Mouse (Mus musculus): ENCODE measurements around the gene Fancc. TPM values are rescaled to one million over a fixed set of nuclear protein-coding genes. Genes with fewer than 3 reads are reported as not detected.

Gene Fancc
- polyA plus RNA-seq, 1 experiment: 0.19 TPM

- no peak for TF ChIP-seq GATA1 (IDR thresholded peaks at IDR 0.05; ENCODE audit: borderline replicate concordance, low read length)
- no peak for TF ChIP-seq FLI1 (IDR thresholded peaks at IDR 0.05; ENCODE audit: low read length)
- H3K9me3 ChIP-seq: no peaks in the 10 kb centered on the region
- H3K4me1 ChIP-seq: peaks cover 31% of the 10 kb centered on the region
- H3K4me3 ChIP-seq (replicated peaks): no peak overlapping the region
- no peaks in the 10 kb centered on the region for H3K27me3 ChIP-seq (replicated peaks)
- H3K36me3 ChIP-seq (replicated peaks; ENCODE audit: low read length): peaks cover 96% of the 10 kb centered on the region
These were observed 33.8 kb upstream of the Fancc start for GRCm38 (mm10) chr13:63530857-63531256.

GRCm38 (mm10) chr13:63530371-63530764 lies 33.3 kb upstream of the Fancc start:
- H3K4me3 ChIP-seq (replicated peaks): no peak overlapping the region
- no peaks in the 10 kb centered on the region for H3K27me3 ChIP-seq (replicated peaks)
- peaks cover 96% of the 10 kb centered on the region for H3K36me3 ChIP-seq (replicated peaks; ENCODE audit: low read length)
- H3K9me3 ChIP-seq: no peaks in the 10 kb centered on the region
- TF ChIP-seq FLI1 (IDR thresholded peaks at IDR 0.05; ENCODE audit: low read length) (no peak), GATA1 (IDR thresholded peaks at IDR 0.05; ENCODE audit: borderline replicate concordance, low read length) (no peak)
- peaks cover 31% of the 10 kb centered on the region for H3K4me1 ChIP-seq

- no peak for TF ChIP-seq FLI1 (IDR thresholded peaks at IDR 0.05; ENCODE audit: low read length)
- H3K9me3 ChIP-seq: no peaks in the 10 kb centered on the region
- H3K4me1 ChIP-seq: peaks cover 31% of the 10 kb centered on the region
- H3K27me3 ChIP-seq (replicated peaks): no peaks in the 10 kb centered on the region
- no peak overlapping the region for H3K4me3 ChIP-seq (replicated peaks)
- peaks cover 96% of the 10 kb centered on the region for H3K36me3 ChIP-seq (replicated peaks; ENCODE audit: low read length)
These were observed 32.7 kb upstream of the Fancc start for GRCm38 (mm10) chr13:63529602-63530370.

- Histone ChIP-seq H3K36me3 (replicated peaks; ENCODE audit: low read length) (peaks cover 96% of the 10 kb centered on the region), H3K4me3 (replicated peaks) (no peak overlapping the region), H3K9me3 (no peaks in the 10 kb centered on the region), H3K4me1 (peaks cover 31% of the 10 kb centered on the region), H3K27me3 (replicated peaks) (no peaks in the 10 kb centered on the region)
- TF ChIP-seq GATA1 (IDR thresholded peaks at IDR 0.05; ENCODE audit: borderline replicate concordance, low read length): no peak
- no peak for TF ChIP-seq FLI1 (IDR thresholded peaks at IDR 0.05; ENCODE audit: low read length)
These were observed 31.8 kb upstream of the Fancc start for GRCm38 (mm10) chr13:63528852-63529251.

GRCm38 (mm10) chr13:63528164-63528675 lies 31.1 kb upstream of the Fancc start:
- no peaks in the 10 kb centered on the region for H3K9me3 ChIP-seq
- H3K27me3 ChIP-seq (replicated peaks): no peaks in the 10 kb centered on the region
- TF ChIP-seq FLI1 (IDR thresholded peaks at IDR 0.05; ENCODE audit: low read length) (no peak), GATA1 (IDR thresholded peaks at IDR 0.05; ENCODE audit: borderline replicate concordance, low read length) (no peak)
- peaks cover 28% of the 10 kb centered on the region for H3K4me1 ChIP-seq
- peaks cover 95% of the 10 kb centered on the region for H3K36me3 ChIP-seq (replicated peaks; ENCODE audit: low read length)
- H3K4me3 ChIP-seq (replicated peaks): peak overlapping the region; percentile 62

GRCm38 (mm10) chr13:63525571-63526197 lies 28.6 kb upstream of the Fancc start:
- Histone ChIP-seq H3K4me1 (peaks cover 27% of the 10 kb centered on the region), H3K4me3 (replicated peaks) (no peak overlapping the region), H3K36me3 (replicated peaks; ENCODE audit: low read length) (peaks cover 92% of the 10 kb centered on the region), H3K9me3 (no peaks in the 10 kb centered on the region), H3K27me3 (replicated peaks) (no peaks in the 10 kb centered on the region)
- TF ChIP-seq GATA1 (IDR thresholded peaks at IDR 0.05; ENCODE audit: borderline replicate concordance, low read length) (no peak), FLI1 (IDR thresholded peaks at IDR 0.05; ENCODE audit: low read length) (no peak)

GRCm38 (mm10) chr13:63524608-63525570 lies 27.8 kb upstream of the Fancc start:
- Histone ChIP-seq H3K4me1 (peaks cover 23% of the 10 kb centered on the region), H3K9me3 (no peaks in the 10 kb centered on the region), H3K27me3 (replicated peaks) (no peaks in the 10 kb centered on the region), H3K36me3 (replicated peaks; ENCODE audit: low read length) (peaks cover 92% of the 10 kb centered on the region), H3K4me3 (replicated peaks) (no peak overlapping the region)
- no peak for TF ChIP-seq FLI1 (IDR thresholded peaks at IDR 0.05; ENCODE audit: low read length)
- TF ChIP-seq GATA1 (IDR thresholded peaks at IDR 0.05; ENCODE audit: borderline replicate concordance, low read length): no peak

GRCm38 (mm10) chr13:63524061-63524460 lies 27.0 kb upstream of the Fancc start:
- H3K4me3 ChIP-seq (replicated peaks): no peak overlapping the region
- no peak for TF ChIP-seq FLI1 (IDR thresholded peaks at IDR 0.05; ENCODE audit: low read length)
- TF ChIP-seq GATA1 (IDR thresholded peaks at IDR 0.05; ENCODE audit: borderline replicate concordance, low read length): no peak
- H3K9me3 ChIP-seq: no peaks in the 10 kb centered on the region
- H3K4me1 ChIP-seq: peaks cover 18% of the 10 kb centered on the region
- peaks cover 92% of the 10 kb centered on the region for H3K36me3 ChIP-seq (replicated peaks; ENCODE audit: low read length)
- no peaks in the 10 kb centered on the region for H3K27me3 ChIP-seq (replicated peaks)

- H3K27me3 ChIP-seq (replicated peaks): no peaks in the 10 kb centered on the region
- H3K36me3 ChIP-seq (replicated peaks; ENCODE audit: low read length): peaks cover 94% of the 10 kb centered on the region
- H3K4me1 ChIP-seq: peaks cover 6% of the 10 kb centered on the region
- H3K9me3 ChIP-seq: no peaks in the 10 kb centered on the region
- H3K4me3 ChIP-seq (replicated peaks): no peak overlapping the region
- TF ChIP-seq GATA1 (IDR thresholded peaks at IDR 0.05; ENCODE audit: borderline replicate concordance, low read length) (no peak), FLI1 (IDR thresholded peaks at IDR 0.05; ENCODE audit: low read length) (no peak)
These were observed 25.8 kb upstream of the Fancc start for GRCm38 (mm10) chr13:63522832-63523231.
